Mouse (Mus musculus) cerebellum, adult 9-11 months (tissue): ENCODE data around the gene Me3.

Experiments
- DNase-seq: peaks from one replicate; pipeline ENCODE4 v3.0.0; 2022

Gene Me3

DNA sequence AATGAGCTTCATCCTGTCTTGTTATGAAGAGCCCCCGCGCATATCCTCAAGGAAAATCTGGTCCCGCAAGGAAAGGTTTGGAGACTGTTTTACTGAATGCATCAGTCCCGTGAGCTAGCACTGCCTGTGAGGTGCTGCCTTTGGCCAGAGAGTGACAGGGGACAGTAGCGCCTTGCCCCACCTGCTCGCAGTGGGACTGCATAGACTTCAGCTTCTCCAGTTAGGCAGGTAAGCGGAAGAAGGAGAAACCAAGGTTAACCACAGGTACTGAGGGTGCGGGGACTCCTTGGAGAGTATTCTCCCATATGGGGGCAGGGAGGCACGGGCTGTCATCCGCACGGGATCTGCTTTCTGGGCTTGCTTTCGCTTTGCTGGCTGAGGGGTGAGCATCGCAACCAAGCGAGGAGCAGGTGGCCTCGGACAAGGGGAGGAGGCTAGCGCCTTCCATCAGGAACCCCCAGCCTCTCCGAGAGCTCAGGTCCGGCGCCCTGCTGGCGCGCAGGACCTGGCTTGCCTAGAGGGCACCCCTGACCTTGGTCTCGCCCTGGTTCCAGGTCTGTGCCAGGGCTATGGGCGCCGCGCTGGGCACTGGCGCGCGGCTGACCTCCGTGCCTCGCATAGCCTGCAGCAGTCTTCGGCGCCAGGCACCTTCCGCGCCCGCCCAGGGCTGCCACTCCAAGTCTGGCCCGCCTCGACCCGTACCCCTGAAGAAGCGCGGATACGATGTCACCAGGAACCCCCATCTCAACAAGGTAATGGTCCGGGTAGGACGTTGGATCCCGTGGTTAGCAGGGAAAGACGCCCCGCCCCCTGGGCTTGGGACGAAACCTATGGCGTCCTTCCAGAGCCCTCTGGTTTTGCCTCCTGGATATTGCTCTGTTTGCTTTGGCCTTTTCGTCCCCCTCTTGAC lies at the start of gene Me3:
Gene Me3 (plus strand): TSS at position 51 of the 910 bp plus-strand sequence.
- DNase-seq: peak; percentile 90

DNA sequence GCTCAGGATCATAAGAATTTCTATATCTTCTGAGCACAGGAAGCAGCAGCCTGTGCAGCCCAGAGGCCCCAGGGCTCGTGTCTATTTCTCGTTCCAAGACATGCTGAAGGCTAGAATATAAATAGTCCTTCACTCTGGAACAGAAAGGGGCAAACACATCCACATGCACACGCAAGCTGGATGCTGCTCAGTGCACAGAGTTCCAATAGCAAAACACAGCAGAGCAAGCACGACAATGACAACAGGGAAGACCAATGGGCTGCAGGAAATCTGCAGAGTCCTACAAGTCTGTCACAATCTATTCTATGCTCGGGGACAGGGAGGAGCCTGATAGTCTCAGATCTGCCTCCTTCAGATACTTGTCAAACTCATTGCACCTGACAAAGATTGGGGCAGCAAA lies 42.2 kb upstream of the Me3 start:
- no peak for DNase-seq

DNA sequence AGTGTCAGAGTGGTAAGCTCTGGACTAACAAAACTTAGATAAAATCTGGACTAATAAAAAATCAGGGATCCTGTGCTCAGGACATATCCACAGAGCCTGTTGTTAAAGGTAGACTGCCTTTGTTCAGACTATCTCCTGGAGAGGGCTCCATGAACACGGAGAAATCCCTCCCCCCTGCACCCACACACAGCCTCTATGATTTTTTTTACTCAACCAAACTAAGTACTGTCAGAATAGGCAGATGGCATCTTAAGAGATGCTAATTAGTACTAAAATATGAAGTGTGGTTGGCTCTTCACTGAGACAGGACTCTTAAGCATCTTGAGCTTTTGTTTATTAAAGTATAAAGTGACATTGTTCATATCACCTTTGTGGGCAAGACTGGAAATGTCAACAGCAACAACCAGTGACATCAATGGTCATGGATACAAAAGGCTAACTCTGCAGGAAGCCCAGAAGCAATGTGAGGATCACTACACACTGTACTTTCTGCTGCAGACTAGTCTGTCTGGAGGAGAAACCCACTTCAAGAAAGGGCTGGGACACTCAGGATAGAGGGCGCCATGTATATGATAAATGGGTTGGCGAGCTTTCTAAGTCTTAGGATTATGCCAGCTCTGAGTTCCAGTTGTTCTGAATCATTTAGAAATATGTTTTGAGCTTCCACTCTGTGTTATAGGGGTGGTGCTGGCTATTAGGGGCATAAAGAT lies 41.5 kb upstream of the Me3 start:
- no peak for DNase-seq

DNA sequence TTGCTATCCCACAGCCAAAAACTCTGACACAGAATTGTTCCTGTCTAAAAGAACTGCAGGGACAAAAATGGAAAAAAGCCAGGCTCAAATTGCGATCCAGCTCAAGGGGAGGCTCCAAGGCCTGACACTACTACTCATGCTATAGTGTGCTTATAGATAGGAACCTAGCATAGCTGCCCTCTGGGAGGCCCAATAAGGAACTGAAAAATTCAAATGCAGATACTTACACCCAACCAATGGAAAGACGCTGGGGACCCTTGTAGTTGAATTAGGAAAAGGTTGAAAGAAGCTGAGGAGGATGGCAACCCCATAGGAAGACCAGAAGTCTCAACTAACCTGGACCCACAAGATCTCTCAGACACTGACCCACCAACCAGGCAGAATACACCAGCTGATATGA lies 36.4 kb upstream of the Me3 start:
- DNase-seq: no peak

DNA sequence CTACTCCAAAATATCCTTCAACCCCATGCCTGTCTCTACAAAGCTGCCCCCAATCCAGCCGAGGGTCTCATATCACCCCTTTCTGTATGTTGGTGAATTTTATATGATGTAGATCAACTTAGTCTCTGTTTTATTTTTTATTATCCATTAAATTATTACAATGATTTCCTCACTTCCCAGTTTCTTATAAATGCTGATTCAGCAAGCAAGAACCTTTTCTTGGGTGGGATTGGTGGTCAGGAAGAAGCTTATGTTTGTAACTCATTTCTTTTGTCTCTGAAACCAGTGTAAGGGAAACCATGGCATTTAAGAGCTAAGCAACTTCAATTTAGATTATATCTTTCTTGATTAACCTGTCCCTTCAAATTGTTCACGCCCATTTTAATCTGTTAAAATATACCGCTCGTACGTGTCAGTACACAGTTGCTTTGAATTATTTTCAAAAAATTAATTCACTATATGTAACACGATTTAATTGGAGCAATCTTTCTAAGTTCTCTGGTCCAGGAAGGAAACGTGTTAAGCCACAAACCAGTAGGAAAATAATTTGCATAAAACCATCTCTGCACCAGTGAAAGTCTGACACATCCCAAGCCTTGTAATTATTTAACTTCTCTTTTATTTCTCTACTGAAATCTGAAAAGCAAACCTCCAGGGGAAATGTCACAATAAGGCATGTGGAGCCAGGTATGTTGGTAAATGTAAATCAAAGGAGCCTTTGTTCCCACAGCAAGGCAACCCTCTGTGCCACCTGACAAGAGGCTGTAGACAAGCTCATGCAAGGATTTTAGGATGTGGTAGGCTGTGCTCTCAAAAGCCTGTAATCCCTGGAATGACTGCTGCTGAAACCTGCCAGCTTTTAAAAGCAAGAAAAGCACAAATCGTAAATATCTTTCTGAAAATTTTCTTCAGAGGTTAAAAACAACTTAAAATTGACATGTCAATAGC lies 26.3 kb upstream of the Me3 start:
- no peak for DNase-seq

DNA sequence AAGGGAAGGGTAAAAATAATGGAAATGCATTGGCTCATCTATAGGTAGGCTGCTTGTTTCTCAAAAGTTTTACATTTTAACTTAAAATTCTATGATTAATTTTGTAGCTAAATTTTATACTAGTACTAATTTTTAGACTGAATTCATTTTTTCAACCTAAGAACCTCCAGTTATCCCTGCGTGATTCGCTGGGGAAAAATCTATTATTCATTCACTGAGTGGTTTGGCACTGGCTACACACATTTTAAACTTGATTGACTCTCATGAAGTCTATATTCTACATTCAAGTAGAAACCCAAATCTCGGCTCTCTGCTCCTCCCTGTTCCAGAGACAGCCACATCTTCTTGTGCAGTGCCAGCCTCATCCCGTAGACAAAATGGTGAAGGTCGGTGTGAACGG lies 24.9 kb upstream of the Me3 start:
- DNase-seq: no peak

DNA sequence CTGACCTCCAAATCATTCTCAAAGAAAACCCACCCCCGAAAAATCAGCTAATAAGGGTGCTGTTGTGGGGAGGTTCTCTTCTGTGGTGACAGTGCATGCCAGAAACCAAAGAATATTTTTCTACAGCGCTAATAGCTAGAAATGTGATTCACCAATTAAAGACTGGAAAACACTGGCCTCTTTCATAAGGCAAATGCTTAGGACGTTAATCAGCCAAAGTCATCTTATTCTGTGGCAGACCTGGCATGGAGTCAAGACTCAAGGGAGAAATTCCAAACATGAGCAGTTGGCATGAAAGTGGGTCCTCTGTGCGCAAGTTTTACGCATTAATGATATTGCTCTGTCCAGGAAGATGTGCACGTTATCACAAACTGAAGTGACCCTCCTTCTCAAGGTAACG lies 21.0 kb upstream of the Me3 start:
- DNase-seq: no peak

GRCm38 (mm10) chr7:89616235-89616634 lies 16.0 kb upstream of the Me3 start:
- DNase-seq: no peak

DNA sequence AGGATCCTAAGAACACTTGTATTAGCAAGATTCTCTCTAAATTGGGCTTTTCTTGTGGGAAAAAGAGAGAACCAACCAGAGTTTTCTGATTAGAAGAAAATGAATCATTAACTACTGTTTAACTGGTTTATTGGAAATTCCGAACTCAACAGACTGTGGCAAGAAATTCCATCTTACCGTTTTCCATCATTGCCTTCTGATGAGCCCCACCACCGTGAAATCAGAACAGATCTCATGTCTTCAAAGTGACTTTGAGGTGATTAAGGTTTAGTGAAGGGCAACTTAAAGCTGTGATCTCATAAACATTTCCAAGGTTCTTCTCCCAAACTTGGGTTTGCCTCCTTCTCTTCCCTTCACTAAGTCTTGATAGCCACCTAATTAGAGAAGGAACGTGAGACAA lies 8.9 kb upstream of the Me3 start:
- no peak for DNase-seq

- DNase-seq: no peak
These were observed 4.8 kb upstream of the Me3 start for GRCm38 (mm10) chr7:89627393-89627792.

DNA sequence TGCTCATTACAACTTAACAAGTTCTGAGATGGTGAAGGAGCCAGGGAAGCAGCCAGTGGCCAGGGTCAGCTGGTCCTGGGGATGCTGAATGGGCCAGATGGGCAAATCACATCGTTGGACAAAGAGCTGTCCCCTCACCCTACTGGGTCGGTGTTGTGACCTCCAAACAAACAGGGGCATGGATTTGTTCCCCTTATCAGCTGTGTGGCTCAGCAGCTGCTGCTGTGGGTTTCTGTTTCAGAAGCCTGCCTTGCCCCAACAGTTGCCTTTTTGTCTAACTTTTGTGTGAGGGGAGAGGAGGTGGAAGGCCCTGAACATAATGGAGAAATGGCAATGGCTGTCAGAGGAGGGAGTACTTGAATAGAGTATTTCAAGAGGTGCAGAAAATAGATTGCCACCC lies 4.2 kb upstream of the Me3 start:
- no peak for DNase-seq

DNA sequence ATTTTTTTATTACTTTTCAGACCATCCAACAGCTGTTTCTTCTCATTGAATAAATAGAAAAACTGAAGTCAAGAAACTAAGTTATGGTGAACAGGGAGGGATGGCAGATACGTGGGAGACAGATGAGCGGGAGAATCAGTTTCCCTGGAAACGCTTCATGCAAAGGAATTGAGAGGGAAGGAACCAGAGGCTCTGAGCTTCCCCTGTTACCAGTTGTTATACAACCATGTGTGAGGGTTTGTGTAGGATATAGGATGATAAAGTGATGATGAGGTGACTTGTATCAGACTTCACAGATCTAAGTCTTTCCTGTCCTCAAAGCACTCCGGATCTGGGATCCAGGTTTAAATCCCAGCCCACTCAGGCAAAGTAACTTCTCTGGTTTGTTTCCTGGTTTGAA lies 3.2 kb upstream of the Me3 start:
- no peak for DNase-seq

DNA sequence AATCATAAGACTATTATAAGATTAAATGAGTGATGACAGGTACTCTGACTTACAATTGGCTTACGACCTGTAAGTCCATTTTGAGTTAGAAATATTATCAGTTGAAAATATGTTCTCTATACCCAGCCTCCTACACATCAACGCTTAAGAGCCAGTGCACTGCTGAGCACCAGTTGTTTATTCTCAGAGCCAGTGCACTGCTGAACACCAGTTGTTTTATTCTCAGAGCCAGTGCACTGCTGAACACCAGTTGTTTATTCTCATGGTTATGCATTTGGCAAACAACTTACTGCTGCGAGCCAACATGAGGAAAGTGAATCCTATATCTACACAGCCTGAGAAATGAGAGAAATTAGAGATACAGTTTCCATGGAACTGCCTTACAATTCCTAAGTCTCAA lies 2.3 kb upstream of the Me3 start:
- no peak for DNase-seq

- peak; percentile 71 for DNase-seq
These were observed 1.4 kb upstream of the Me3 start for GRCm38 (mm10) chr7:89630796-89631195.

GRCm38 (mm10) chr7:89640533-89640932 lies 8.3 kb downstream of the Me3 start:
- no peak for DNase-seq

DNA sequence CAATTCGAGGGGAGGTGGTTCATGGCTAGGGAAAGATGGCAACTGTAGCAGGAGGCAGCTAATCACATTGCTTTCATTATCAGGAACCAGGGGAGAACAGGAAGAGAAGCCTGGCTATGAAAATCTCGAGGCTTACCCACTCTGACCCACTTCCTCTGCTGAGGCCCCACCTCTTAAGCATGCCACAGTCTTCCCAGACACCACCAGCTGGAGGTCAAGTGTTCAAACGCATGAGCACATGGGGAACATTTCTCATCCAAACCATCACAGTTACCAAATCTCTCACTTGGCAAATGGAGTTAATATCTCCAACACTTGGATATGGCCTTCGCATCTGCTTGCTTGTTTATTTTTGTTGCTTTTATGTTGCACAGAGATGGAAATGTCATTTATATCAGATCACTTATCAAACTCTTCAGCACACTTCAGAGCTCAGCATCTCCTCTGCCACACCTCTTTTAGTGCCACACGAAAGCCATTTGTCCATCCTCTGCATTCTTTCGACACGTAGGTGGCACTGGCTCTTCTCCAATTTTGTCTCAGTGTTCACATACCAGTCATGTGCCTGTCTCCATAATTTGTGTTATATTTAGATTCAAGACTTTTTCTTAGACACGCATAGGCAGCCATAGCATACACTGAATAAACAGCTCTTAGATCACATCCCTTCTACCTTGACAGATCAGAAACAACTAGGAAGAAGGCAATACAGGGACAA lies 8.9 kb downstream of the Me3 start:
- DNase-seq: no peak

DNA sequence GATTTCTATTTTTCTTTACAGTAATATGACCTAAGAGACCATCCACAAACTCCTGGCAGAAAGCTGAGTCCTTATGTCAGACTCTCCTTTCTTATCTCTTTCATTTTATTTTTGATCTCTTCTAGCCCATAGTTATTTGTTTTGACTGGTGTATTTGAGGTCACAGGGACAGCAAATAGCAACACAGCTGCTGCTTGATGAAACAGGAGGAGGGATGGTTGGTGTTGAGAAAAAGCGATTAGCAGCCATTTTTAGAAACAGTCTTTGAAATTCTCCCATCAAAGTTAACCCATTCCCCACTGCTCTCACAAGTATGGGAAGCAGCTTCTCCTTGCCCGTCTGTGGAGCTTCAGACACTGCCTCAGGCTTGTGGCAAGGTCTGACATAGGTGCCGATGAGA lies 12.8 kb downstream of the Me3 start:
- DNase-seq: no peak

- DNase-seq: no peak
These were observed 15.7 kb downstream of the Me3 start for GRCm38 (mm10) chr7:89647864-89648263.

DNA sequence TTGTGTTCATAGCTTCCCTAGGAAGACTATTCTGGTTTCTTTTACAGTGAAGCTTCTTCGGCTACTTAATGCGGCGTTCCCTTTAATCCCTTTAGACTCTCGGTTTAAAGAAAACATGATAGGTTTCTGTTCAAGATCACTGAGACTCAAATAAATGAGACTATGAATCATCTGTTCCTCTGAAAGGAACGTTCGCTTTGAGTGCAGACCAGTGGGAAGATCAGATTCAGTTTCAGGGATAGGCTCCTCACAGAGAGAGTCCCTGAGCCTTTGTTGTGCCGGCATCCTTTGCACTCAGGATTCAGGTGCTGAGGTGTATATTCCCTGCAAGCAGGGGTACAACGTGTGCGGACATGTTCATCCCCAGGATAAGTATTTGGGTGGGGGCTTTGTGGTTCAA lies 25.0 kb downstream of the Me3 start:
- DNase-seq: no peak

DNA sequence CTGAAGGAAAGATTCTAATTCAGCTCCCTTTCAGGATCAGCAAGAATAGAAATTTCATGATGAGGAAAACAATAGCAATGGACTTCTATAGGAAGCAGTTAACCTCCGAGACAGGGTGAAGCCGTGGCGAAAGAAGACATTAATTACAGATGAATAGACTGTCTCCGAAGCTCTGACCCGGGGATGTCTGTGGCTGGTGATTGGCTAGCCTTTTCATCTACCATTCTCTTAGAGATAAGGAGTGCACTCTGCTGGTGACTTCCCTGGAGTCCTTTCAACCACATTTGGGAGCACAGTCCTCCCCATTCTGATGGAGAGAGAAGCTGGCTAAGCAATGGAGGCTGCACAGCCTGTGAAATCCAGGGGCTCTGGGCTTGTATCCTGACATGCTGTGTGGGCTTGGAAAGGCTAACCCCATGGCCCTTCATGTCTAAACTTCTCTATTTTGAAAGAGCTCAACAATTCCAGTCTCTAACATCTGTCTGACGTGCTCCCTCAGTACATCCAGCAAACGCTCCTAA lies 25.6 kb downstream of the Me3 start:
- DNase-seq: no peak

DNA sequence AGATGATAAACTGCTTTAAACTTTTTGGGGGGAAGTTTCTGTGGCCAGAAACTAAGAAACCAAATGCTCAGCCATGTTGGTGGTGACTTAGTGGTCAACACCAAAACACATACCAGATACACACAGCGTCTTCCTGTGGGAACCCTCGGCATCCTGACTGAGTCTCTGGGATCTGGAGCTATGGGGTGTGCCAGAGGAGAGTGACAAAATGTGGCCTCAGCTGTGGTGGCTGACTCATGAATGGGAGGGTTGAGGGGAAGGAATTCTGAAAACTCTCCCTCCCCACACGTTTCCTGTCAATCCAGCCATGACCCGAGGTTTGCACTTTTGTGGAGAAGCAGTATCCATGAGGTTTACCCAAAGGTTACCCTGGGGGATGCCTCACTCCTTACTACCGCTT lies 32.0 kb downstream of the Me3 start:
- DNase-seq: no peak

- no peak for DNase-seq
These were observed 34.2 kb downstream of the Me3 start for GRCm38 (mm10) chr7:89666361-89666760.
